Mouse (Mus musculus) heart, postnatal 0 days (tissue): ENCODE results near the gene Plekho1. TPM values are rescaled to one million over a fixed set of nuclear protein-coding genes. Genes with fewer than 3 reads are reported as not detected.
A peak's percentile ranks its signal among the peaks of the same experiment; 100 is the strongest.
"Not testable (repeated sequence)": the region's sequence is repeated elsewhere in the genome, so short reads cannot be mapped to it uniquely, and the experiment has no call there.

Experiments used
- ATAC-seq: fragments of 200-750 bp; cut with Nextera tagmentation; 2 replicates; pipeline ENCODE4 v1.8.0; 2017; ENCODE audit warnings: low read depth, moderate number of reproducible peaks, moderate library complexity; ENCODE audit not compliant: insufficient read depth
- DNase-seq: peaks from one replicate; pipeline ENCODE4 v3.0.0-alpha.2; 2016; ENCODE audit warnings: low spot score
- H3K27ac ChIP-seq: fragments of 300-500 bp; sonication (generic); 2 replicates; pipeline ENCODE4 v1.5.1; 2014; ENCODE audit warnings: low read depth, mild to moderate bottlenecking
- H3K27me3 ChIP-seq: fragments of 300-500 bp; sonication (generic); 2 replicates; pipeline ENCODE4 v1.6.1; 2014; ENCODE audit warnings: low read length, mixed read lengths; ENCODE audit not compliant: control insufficient read depth, insufficient read depth
- H3K36me3 ChIP-seq: fragments of 300-500 bp; sonication (generic); replicated peaks from 2 replicates; pipeline ENCODE4 v1.6.1; 2014; ENCODE audit warnings: low read length, mixed read lengths; ENCODE audit not compliant: control insufficient read depth, insufficient read depth
- H3K4me1 ChIP-seq: fragments of 300-500 bp; sonication (generic); 2 replicates; pipeline ENCODE4 v1.6.1; 2014; ENCODE audit warnings: antibody characterized with exemption; ENCODE audit not compliant: control insufficient read depth, insufficient read depth
- H3K4me2 ChIP-seq: fragments of 300-500 bp; sonication (generic); 2 replicates; pipeline ENCODE4 v1.6.1; 2014; ENCODE audit warnings: low read depth, mild to moderate bottlenecking, low read length, moderate library complexity
- H3K4me3 ChIP-seq: fragments of 300-500 bp; sonication (generic); 2 replicates; pipeline ENCODE4 v1.5.1; 2014; ENCODE audit warnings: low read depth, low read length
- H3K9ac ChIP-seq: fragments of 300-500 bp; sonication (generic); replicated peaks from 2 replicates; pipeline ENCODE4 v1.6.1; 2014; ENCODE audit warnings: low read depth, low read length, mixed read lengths
- H3K9me3 ChIP-seq: fragments of 300-500 bp; sonication (generic); replicated peaks from 2 replicates; pipeline ENCODE4 v1.6.1; 2016; ENCODE audit warnings: low read length; ENCODE audit not compliant: control insufficient read depth
- CTCF ChIP-seq: IDR thresholded peaks from 2 replicates; pipeline ENCODE4 v1.5.1; 2016; ENCODE audit warnings: antibody characterized with exemption, control low read depth, low read depth
- EP300 ChIP-seq: IDR thresholded peaks from 2 replicates; pipeline ENCODE4 v1.6.1; 2016; ENCODE audit warnings: antibody characterized with exemption, low read depth
- WGBS: fragments of 180-500 bp; shearing (Covaris S2); extraction: QIAGEN DNeasy Blood & Tissue Kit; methylation state at CpG from one replicate; pipeline ENCODE4 v1.1.7; 2014; 5-methylcytosine and 5-hydroxymethylcytosine counted together
- polyA plus RNA-seq: library from polyadenylated mRNA; unstranded; fragments of >200 nt; fragmentation: Nextera tagmentation; extraction: Ambion mirVana; gene quantifications from 2 replicates; pipeline ENCODE4 v1.2.1, GENCODE M21; 2015
- total RNA-seq: library from RNA; depleted of rRNA; stranded (reverse); fragments of >200 nt; gene quantifications from 2 replicates; pipeline ENCODE4 v1.2.3, GENCODE M21; 2014; ENCODE audit warnings: low replicate concordance

The Plekho1 gene
- total and polyA plus RNA-seq, 2 experiments from 2014 or later = 94.8 to 138 TPM

DNA sequence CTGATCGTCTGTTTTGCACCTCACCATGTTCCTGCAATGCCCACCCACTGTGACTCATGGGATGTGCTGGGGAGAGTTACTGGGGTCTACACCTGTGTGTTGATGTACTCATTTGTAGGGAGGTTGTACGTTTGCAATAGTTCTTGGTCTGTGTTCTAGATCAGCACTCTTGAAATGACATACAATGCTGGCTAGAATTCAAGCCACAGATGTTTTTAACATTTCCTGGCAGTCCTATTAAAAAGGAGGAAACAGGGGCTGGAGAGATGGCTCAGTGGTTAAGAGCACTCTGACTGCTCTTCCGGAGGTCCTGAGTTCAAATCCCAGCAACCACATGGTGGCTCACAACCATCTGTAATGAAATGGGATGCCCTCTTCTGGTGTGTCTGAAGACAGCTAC lies 42.3 kb downstream of the Plekho1 start:
- no peak overlapping the region for H3K4me3 ChIP-seq
- TF ChIP-seq CTCF = no peak
- TF ChIP-seq EP300 = no peak
- no peak overlapping the region for H3K4me2 ChIP-seq
- no peak for DNase-seq
- H3K9ac ChIP-seq = no peak overlapping the region
- no peaks in the 10 kb centered on the region for H3K27me3 ChIP-seq
- 0 out of 2 replicates have a peak overlapping the region, but pooled peaks have one; percentile 25 for H3K27ac ChIP-seq
- H3K36me3 ChIP-seq = no peaks in the 10 kb centered on the region
- H3K4me1 ChIP-seq = peaks cover 15% of the 10 kb centered on the region
- no peaks in the 10 kb centered on the region for H3K9me3 ChIP-seq
- ATAC-seq = no peak
- 57% methylated on average over 3 of the region's 3 CpGs for WGBS

DNA sequence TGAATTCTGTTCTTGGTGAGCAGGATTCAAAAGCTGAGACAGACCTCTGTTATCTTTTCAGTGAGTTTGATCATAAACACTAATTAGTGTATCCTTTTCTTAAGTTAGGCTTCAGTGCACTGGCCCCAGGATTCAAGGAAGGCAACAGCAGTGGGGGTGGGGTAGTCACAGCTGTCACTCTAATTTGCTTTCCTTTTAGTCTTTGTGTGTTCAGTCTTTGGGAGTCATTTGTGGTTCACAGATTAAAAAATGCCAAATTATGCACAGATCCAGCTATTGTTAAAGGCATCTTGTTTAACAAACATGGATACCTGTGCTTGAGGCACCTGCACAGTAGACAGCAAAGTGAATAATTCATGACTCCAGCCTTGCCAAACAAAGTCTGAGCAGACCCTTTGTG lies 42.8 kb downstream of the Plekho1 start:
- no peak overlapping the region for H3K4me3 ChIP-seq
- no peaks in the 10 kb centered on the region for H3K27me3 ChIP-seq
- TF ChIP-seq CTCF (no peak), EP300 (no peak)
- H3K4me1 ChIP-seq = peaks cover 10% of the 10 kb centered on the region; the same call in 1 of the 2 replicates
- H3K27ac ChIP-seq = 0 out of 2 replicates have a peak overlapping the region, but pooled peaks have one; percentile 25
- DNase-seq = no peak
- no peak overlapping the region for H3K9ac ChIP-seq
- no peaks in the 10 kb centered on the region for H3K9me3 ChIP-seq
- no peak overlapping the region for H3K4me2 ChIP-seq
- ATAC-seq = no peak
- no peaks in the 10 kb centered on the region for H3K36me3 ChIP-seq

DNA sequence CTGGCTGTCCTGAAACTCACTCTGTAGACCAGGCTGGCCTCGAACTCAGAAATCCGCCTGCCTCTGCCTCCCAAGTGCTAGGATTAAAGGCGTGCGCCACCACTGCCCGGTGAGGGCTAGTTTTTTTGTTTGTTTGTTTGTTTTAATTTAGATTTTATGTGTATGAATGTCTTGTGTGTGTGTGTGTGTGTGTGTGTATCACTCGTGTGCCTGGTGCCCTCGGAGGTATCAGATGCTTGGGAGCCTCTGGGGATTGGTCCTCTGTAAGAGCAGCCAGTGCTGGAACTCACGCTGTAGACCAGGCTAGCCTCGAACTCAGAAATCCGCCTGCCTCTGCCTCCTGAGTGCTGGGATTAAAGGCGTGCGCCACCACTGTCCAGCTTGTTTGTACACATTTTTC lies 44.2 kb downstream of the Plekho1 start:
- not testable (repeated sequence) for H3K9me3 ChIP-seq, H3K27me3 ChIP-seq, H3K4me1 ChIP-seq, ATAC-seq, H3K36me3 ChIP-seq, DNase-seq
- peak overlapping the region; percentile 98 for H3K27ac ChIP-seq
- 73% methylated on average over 11 of the region's 12 CpGs for WGBS
- peak overlapping the region; percentile 76 for H3K4me2 ChIP-seq
- peak overlapping the region; percentile 54 for H3K4me3 ChIP-seq
- peak overlapping the region; percentile 60 for H3K9ac ChIP-seq

DNA sequence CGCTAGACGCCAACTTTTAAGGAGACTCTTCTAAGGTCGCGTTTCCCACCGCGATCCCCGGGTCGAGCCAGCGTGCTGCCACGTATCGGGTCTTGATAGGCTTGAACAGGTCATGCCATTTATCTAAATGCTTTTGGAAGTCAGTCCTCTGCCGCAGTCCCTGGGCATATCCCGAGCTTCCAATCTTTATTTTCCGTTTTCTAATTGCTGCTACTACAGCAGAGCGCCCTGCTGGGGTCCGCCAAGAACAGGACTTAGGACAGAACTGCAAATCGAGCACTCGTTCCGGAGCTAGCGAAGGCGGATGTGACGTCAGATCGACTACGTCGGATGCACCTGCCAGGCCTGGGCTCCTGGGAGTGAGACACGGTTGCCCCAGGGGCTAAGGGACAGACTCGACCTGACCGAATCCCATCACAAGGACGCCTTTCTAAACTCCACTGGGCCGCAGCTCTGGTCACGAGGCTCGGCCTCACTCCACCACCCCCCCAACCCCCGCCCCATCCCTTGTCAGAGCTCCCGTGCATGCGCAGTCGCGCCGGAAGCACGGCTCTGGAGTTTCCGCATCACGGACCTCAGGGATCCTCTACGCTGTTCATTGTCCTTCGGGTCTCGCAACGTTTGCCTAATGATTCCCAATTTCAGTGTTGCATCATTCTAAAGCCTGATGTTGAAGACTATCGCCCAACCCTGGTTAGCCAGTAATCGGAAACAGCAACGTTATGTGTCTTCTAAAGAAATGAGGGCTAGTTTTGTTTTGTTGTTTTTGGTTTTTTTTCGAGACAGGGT lies 44.8 kb downstream of the Plekho1 start:
- Histone ChIP-seq H3K9me3 (no peaks in the 10 kb centered on the region), H3K4me3 (peak overlapping the region; percentile 54), H3K27ac (peak overlapping the region; percentile 98), H3K36me3 (peaks cover 6% of the 10 kb centered on the region; the same call in 1 of the 2 replicates), H3K4me2 (peak overlapping the region; percentile 76), H3K9ac (peak overlapping the region; percentile 60), H3K27me3 (no peaks in the 10 kb centered on the region), H3K4me1 (no peaks in the 10 kb centered on the region)
- ATAC-seq = peak; percentile 95
- DNase-seq = peak; percentile 87
- under 1% methylated on average over 49 of the region's 49 CpGs for WGBS
- TF ChIP-seq CTCF (no peak), EP300 (0 out of 2 replicates have a peak, but pooled peaks have one; percentile 33)

DNA sequence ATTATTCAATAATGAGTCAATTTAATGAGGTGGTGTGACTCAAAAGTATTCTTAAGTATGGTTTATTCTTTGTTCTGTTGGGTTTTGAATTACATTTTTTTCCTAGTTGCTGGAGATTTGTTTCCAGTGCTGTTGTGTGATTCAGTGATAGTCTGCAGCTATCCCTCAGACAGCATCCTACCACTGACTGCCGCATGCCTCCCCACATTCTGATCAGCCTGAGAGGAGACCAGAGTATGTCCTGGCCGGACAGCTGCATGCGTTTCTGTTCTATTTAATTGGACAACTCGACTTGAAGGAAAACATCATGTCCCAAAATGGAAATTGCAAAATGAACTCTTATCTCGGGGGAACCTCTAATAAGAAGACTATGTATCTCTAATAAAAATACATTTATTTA lies 47.5 kb downstream of the Plekho1 start:
- DNase-seq (no peak), ATAC-seq (no peak)
- Histone ChIP-seq H3K4me3 (no peak overlapping the region), H3K27me3 (no peaks in the 10 kb centered on the region), H3K9me3 (no peaks in the 10 kb centered on the region), H3K4me2 (no peak overlapping the region), H3K4me1 (no peaks in the 10 kb centered on the region), H3K27ac (no peak overlapping the region), H3K36me3 (peaks cover 28% of the 10 kb centered on the region), H3K9ac (no peak overlapping the region)
- WGBS = 83% methylated on average over 5 of the region's 5 CpGs
- no peak for TF ChIP-seq CTCF
- no peak for TF ChIP-seq EP300

DNA sequence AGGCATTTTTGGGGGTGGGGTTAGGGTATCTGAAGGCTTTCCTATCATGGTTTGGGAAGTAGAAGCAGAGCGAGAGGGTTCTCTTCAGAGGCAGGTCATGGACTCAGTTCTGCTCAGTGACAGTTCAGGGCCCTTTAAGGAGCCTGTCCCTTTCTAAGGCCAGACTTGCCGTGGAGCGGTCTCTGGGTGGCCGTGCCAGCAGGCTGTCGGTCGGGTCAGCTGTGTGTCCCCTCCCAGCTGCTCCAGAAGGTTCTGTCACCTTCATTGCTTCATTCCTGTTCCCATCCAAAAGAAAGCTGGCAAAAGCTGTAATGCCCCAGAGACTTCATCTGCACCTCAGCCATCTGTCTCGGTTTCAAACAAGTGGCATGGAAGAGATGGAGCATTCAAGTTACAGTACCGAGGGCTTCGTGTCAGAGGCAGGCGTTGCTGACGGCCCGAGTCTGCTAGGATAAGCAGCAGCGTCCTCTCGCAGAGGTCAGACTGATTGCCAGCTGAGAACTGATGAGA lies 50.0 kb downstream of the Plekho1 start:
- Histone ChIP-seq H3K4me1 (no peaks in the 10 kb centered on the region), H3K36me3 (peaks cover 53% of the 10 kb centered on the region), H3K27me3 (no peaks in the 10 kb centered on the region), H3K9me3 (no peaks in the 10 kb centered on the region), H3K9ac (no peak overlapping the region), H3K4me3 (no peak overlapping the region), H3K4me2 (no peak overlapping the region), H3K27ac (no peak overlapping the region)
- no peak for TF ChIP-seq EP300
- no peak for TF ChIP-seq CTCF
- DNase-seq (no peak), ATAC-seq (no peak)
- WGBS = 46% methylated on average over 14 of the region's 14 CpGs
